Mouse (Mus musculus): Measurements from ENCODE around the gene Srcap. TPM values are rescaled to one million over a fixed set of nuclear protein-coding genes. Genes with fewer than 3 reads are reported as not detected.
"Not testable (repeated sequence)": the region's sequence is repeated elsewhere in the genome, so short reads cannot be mapped to it uniquely, and the experiment has no call there.

The Srcap gene
- 14.9 and 16.8 TPM in 2 replicates for polyA plus RNA-seq (2012; rRNA removed)

- DNase-seq (ENCODE audit: low read depth) = no peak
Observed at GRCm38 (mm10) chr7:127511808-127512230, at the start of gene Srcap. Gene Srcap (plus strand): TSS chr7:127511983.

DNA sequence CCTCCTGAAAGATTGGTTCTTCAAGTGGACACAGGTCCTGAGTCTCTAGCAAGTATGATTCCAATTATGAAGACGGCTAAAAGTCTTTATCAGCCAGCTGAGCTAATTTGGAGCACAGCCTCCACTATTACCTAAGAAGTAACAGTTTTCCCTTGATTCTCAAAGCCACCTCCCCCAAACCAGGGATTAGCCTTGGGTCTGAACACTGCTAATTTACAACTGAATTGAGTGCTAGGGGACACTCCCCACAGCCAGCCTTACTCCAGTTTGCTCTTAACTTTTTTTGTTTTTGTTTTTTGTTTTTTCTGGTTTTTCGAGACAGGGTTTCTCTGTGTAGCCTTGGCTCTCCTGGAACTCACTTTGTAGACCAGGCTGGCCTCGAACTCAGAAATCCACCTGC, 46.6 kb upstream of the Srcap start:
- DNase-seq (ENCODE audit: low read depth) = no peak

- not testable (repeated sequence) for DNase-seq (ENCODE audit: low read depth)
Observed at GRCm38 (mm10) chr7:127465670-127466069, 46.1 kb upstream of the Srcap start.

GRCm38 (mm10) chr7:127466606-127467005, 45.2 kb upstream of the Srcap start:
- DNase-seq (ENCODE audit: low read depth) = no peak

DNA sequence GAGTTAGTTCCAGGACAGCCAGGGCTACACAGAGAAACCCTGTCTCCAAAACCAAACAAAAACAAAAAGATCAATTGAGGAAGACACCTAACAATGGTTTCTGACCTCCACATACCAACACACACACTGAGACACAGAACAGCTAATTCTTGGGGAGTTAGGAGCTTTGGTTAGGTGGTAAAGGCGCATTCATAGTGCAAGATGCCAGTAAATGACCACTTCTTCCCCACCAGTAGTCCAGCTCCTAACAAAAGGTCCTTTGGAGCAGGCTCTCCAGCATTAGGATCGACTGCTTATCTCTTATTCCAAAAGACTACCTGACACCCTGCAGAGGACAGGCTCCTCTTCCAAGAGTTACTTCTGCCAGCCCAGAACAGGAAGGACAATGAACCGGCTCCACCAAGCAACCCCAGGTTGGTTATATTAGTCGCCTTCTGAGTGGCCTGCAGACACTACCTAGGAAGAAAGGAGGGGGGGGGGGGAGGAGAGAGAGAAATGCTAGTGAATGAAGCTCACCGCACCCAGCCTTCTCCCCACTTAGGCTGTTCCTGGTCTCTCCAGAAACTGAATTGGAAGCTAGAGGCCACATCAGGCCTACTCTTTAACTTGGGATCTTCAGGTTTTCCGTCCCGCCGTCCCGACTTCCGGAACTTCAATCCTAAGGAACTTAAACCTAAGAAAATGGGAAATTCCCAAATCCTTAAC, 41.6 kb upstream of the Srcap start:
- DNase-seq (ENCODE audit: low read depth) = no peak

DNA sequence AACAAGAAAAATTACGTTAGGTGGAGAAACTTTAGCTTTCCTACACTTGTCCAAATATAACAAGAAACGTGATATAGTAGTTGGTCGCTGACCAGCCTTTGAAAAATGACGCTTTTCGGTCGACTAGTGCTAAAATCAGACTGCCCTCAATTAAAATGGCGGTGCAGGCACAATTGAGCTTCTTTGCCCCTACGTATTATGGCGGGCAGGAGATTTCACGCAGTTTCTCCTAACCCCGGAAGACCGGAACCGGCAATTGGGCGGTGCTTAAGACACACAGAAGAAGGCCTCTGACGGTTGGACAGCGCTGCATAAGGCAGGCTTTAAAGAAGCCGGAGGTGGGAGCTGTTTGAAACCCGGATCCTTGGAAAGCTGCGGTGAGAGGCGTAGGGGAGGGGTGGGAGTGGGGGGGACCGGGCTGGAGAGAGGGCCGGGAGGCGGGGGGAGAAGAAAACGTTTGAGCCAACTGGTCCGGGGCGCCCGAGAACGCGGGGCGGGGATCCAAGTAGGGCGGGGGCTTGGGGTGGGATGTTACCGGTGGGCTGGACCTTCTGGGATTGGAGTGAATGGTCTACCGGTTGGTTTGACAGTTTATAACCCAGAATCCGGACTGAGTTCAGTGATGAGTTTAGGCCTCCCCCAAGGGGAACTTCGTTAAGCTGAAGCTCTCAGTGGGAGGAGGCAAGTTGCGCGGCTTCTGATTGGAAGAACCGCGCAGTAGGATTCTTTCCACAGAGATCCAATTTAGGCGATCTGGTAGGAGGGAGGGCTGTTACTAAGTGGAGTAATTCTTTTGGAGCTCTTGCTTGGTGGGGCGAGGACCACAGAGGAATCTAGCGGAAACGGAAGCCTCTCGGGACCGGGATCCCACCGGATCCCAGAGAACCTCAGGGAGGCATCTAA, 40.8 kb upstream of the Srcap start:
- DNase-seq (ENCODE audit: low read depth) = peak; percentile 84

DNA sequence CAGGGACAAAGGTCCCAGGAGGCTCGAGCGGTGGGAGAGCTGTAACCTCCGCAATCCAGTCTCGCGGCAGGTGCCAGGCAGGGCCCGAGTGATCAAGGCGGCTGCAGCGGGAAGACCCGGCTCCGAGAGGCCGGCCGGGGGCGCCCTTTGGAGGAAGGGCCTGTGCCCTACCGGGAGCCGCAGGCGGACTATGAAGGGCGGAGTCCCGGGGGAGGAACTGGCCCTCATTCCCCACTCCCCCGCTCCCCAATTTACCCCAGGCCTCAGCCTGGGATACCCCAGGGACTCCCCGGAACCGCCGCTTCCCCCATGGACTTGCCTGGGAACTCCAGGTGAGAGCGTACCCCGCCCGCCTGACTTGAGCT, 40.2 kb upstream of the Srcap start:
- DNase-seq (ENCODE audit: low read depth) = no peak

DNA sequence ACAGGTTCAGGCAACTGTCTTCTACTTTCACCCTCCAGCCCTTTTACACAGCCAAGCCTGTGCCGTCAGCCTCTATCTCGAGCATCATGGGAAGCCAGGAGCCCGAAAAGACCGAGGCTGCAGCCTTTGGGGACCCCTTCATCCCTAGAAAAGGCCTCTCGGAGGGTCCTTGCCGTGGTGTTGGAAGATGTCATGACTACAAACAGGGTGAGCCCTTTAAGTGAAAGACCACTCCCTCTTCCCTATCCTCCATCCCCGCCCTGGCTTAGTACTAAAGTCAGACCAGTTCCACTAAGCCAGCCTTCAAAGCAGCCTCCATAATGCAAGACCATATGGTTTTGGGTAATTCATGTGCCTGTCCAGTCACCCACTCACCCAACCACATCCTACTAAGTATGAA, 39.7 kb upstream of the Srcap start:
- DNase-seq (ENCODE audit: low read depth) = no peak

- DNase-seq (ENCODE audit: low read depth) = no peak
Observed at GRCm38 (mm10) chr7:127473705-127474104, 38.1 kb upstream of the Srcap start.

- peak; percentile 70 for DNase-seq (ENCODE audit: low read depth)
Observed at GRCm38 (mm10) chr7:127474378-127475070, 37.3 kb upstream of the Srcap start.

DNA sequence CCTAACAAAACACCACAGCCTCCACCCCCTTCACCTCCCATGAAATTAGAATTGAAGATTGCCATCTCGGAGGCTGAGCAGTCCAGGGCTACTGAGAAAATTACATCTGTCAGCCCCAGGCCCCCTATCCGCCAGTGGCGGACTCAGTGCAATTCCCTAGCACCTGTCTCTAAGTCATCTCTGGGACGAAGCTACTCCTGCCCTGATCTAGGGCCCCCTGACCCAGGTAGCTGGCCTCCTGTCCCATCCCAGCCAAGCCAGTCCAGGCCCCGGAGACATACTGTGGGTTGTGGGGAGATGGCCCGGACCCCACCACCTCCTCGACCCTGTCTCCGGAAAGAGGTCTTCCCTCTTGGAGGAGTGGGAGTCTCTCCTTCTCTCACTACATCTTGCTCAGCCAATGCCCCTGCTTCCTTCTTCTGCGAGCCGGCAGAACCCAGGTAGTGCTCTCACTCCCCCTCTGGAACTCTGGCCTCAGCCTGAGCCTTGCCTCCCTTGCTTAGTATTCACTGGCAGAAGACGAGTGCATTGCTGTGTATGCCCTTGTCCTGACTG, 36.5 kb upstream of the Srcap start:
- no peak for DNase-seq (ENCODE audit: low read depth)

- no peak for DNase-seq (ENCODE audit: low read depth)
Observed at GRCm38 (mm10) chr7:127476336-127476735, 35.4 kb upstream of the Srcap start.

- no peak for DNase-seq (ENCODE audit: low read depth)
Observed at GRCm38 (mm10) chr7:127476855-127477254, 34.9 kb upstream of the Srcap start.

DNA sequence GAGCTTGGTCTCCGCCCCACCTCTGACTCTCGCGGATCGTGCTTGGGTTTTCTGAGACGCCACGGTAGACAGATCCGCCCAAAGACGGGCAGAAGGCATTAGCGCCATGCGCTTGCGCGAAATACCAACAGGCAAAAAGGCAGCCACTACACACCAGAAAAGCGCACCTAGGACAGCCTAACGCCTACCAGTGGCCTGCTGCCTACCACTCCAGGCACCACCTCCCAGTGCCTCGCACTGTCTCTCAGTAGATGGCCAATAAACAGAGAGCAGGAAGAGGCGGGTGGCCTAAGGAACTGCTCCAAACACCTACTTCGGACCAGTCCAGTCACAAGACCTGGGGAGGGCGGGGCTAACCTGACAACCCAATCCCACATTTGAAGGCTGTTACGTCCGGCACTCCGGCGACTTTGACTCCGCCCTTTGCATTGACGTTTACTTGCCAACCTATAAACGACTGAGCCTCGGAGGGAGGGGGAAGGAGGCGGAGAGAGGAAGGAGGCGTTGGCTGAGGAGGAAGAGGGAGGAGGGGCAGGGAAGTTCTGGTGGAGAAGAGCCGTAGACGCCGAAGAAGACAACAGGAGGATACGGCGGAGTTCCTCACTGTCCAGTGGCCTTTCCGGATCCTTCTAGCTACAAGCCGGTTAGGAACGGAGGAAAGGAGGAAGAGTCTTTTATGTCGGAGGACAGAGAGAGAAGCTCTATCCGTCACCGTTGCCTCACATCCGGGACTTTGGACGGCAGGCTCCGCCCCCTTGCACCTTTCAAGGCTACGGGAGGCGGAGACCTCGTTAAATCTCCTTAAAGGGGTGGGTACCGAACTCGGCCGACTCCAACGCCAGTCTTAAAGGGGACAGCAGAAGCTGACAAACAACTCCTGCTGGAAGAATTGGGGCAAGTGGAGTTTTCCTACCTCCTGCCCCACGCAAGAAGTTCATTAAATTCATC, 33.8 kb upstream of the Srcap start:
- peak; percentile 100 for DNase-seq (ENCODE audit: low read depth)

GRCm38 (mm10) chr7:127478635-127479317, 33.0 kb upstream of the Srcap start, which contains the start of gene Fbrs:
Gene Fbrs (plus strand): TSS chr7:127479199.
- no peak for DNase-seq (ENCODE audit: low read depth)

DNA sequence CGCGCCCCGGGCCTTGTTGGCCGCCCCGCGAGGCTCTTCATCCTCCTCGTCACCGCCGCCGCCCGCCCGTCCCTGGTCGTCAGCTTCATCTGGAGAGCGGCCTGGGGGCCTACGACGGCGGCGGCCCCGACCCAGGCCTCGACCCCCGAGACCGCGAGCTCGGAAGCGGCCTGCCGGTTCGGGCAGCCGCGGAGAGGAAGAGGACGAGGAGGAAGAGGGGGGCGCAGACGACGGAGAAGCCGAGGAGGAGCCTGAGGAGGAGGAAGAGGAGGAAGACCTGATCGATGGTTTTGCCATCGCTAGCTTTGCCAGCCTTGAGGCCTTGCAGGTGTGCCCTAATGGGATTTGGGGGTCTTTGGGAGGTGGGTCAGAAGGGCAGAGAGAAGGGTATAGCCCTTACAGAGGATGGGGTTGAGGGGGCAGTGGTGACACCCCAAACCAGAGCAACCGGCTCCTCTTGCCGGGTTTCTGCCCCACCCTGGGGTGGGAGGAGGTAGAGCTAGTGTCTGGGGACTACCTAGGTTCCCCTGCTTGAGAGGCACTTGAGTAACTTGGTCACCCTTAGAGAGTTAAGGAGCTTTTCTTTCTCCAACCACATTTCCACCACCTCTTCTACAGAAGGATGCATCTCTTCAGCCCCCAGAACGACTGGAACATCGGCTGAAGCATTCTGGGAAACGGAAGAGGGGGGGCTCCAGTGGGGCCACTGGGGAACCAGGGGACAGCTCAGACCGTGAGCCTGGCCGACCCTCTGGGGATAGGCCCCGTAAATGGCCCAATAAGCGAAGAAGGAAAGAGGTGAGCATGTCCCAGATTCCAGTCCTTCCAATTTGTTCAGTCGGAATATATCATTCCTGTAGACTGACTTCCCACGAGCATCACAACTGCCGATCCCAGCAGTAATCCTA, 32.2 kb upstream of the Srcap start:
- no peak for DNase-seq (ENCODE audit: low read depth)

DNA sequence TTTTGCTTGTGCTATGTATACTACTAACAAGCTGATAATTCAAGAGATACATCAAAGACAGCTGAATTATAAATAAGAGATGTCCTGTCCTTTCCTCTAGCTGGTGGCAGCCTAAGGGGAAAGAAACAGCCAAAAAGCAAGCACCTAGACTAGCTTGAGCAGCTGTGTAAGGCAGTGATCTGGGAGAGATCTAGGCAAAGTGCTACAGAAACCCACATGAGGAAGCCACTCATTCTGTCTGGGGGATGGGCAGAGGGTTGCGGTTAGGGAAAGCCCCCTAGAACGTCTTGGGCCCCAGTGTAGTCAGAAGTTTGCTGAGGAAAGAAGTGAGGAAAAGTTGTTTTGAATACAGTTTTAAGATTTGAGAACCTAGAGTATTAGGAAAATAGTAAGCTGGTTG, 31.5 kb upstream of the Srcap start:
- DNase-seq (ENCODE audit: low read depth) = no peak

DNA sequence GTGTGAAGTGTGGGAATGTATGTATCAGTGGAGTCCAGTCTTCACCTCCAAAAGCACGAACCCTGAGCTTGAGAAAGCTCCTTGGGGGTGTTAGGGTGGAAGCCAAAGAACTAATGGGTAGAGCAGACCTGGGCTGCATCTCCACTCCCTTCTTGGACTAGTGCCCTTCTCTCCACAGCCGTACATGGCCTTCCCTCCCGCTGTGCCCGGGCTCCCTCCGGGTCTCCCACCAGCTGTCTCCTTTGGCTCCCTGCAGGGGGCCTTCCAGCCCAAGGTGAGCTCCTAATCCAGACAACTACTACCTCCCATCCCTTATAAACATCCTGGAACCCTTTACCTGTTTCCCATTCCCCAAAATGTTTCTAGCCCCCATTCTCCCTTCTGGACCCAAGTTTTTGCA, 26.4 kb upstream of the Srcap start:
- no peak for DNase-seq (ENCODE audit: low read depth)

- DNase-seq (ENCODE audit: low read depth) = not testable (repeated sequence)
Observed at GRCm38 (mm10) chr7:127488364-127488763, 23.4 kb upstream of the Srcap start.

All from gonadal fat pad, adult 2 months (tissue).